Mouse (Mus musculus) brain, embryonic 14.5 days (tissue): ENCODE measurements around the gene Pknox2. TPM values are rescaled to one million over a fixed set of nuclear protein-coding genes. Genes with fewer than 3 reads are reported as not detected.
A peak's percentile ranks its signal among the peaks of the same experiment; 100 is the strongest.

Source experiments
- DNase-seq: peaks from one replicate; pipeline ENCODE4 v3.0.0-alpha.2; 2011; ENCODE audit warnings: low read depth
- CTCF ChIP-seq: fragments of 200-500 bp; IDR thresholded peaks from 2 replicates; pipeline ENCODE4 v1.5.1; 2012; ENCODE audit warnings: inconsistent platforms, mild to moderate bottlenecking, moderate library complexity, borderline replicate concordance; ENCODE audit not compliant: insufficient read depth, insufficient read length; ENCODE audit errors: extremely low read depth
- POLR2A ChIP-seq: fragments of 200-500 bp; IDR thresholded peaks from 2 replicates; pipeline ENCODE4 v1.6.1; 2012; ENCODE audit warnings: mild to moderate bottlenecking, inconsistent platforms, borderline replicate concordance; ENCODE audit not compliant: poor library complexity, insufficient read depth, insufficient read length, severe bottlenecking; ENCODE audit errors: extremely low read depth
- polyA plus RNA-seq: library from polyadenylated mRNA; depleted of rRNA; stranded (reverse); fragments of >200 nt; gene quantifications from 2 replicates; pipeline ENCODE4 v1.2.3, GENCODE M21; 2012

Gene Pknox2
- polyA plus RNA-seq, 1 experiment, result 38.3 TPM

DNA sequence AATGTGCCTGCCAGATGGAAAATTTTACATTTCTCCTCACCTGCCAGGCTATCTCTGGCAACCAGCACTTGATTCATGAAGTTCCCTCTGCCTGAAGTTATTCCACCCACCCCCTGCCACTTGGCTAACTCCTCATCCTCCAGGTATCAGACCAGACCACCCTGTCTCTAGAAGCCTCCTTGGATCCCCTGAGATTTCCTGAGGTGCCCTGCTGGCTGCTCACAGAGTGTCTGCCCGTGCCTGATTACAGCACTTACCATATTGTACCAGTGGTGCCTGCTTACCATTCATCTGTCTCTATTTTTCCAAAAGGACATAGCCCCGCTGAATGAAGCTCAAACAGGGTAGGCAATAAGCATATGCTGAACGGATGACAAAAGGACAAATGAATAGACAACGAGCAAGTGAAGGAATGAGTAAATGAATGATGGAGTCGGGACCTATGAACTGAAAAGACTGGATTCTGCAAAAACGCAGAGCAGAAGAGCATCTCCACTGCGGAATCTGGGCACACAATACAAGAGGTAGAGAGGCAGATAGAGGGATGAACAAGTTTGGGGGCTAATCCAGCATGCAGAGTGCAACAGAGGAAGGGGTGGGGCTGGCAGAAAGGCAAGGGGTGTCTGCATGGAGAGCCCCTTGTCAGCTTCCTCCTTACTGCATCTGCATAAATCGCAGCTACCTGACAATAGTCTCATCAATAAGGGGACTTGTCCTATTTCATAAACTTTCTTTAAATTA, 80.3 kb downstream of the Pknox2 start:
- TF ChIP-seq POLR2A (no peak), CTCF (no peak)
- DNase-seq, result peak; percentile 33

DNA sequence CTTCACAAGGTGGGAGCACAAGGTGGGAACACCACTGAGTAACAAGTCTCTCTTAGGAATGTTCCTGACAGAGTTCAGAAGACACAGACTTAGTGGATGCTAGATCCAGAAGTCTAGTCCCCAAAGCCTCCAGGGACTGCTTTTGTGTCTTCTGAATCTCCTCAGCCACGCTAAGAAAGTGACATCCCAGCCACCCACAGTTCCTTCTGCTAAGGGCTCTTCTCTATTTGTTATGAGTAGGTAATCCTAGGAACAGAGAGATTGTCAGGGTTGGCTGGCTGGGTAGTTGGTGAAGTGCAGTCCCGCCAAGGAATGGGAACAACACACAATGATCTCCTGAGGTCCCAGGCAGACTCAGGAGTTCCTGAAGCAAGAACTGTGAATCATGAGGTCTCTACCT, 85.6 kb downstream of the Pknox2 start:
- DNase-seq, result no peak
- TF ChIP-seq CTCF (no peak), POLR2A (no peak)

DNA sequence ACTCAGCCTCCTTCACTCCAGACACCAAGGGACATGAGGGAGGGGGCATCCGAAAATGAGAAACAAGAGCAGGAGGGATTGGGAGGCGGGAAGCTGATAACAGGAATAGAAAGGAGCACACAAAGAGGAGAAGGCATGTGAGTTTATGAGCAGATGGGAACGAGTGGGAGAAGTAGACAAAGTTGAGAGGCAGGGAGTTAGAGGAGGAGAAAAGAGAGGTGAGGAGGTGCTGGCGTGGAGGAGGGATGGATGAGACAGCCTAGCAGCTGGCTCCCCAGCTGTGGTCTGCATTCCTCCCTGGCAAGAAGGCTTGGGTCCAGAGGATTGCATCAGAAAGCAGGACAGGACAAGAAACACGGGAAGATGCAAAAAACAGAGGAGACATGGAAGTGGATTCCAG, 92.5 kb downstream of the Pknox2 start:
- TF ChIP-seq CTCF (no peak), POLR2A (no peak)
- peak; percentile 29 for DNase-seq

DNA sequence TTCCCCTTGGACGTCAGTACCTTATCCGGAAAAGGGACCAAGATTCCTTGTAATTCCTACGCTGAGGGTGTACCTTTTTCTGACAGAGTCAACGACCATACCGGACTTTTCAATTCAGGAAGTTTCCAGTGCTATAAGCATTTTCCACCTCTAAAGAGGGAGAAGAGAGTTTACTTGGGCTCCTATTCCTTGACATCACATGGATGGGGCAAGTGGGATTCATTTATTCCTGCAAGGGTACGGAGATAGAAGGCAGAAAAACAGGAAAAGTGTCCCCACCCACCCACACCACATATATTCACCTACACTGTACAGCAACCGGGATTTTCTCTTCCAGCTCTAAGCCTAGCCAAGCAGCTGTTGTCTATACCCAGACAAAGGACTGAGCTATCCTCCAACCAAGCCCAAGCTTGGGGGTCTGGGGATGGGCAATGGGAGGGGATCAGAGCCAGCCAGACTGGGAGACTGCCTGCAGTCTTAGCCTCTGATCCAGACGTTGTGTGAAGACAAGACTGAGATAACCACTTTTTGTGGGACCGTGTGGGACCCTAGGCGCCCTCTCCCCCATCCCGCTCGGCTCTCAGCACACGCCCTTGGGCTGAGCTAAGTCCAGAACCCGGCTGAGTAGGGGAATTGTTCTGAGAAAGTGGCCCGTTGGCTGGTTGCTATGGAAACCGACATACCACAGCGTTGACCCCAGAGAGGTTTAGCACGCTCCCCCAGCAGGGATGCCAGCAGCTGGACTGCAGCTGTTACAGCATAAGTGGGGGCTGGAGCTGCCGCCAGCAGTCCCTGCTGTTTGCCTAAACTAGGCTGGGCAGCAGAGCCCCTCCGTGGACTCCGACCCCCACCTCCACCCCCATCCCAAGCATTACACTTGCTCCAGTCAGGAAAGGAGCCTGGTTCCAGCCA, 93.3 kb downstream of the Pknox2 start:
- TF ChIP-seq POLR2A, result no peak
- TF ChIP-seq CTCF, result no peak
- DNase-seq, result peak; percentile 86

- DNase-seq, result no peak
- TF ChIP-seq POLR2A, result no peak
- no peak for TF ChIP-seq CTCF
These were observed 94.2 kb downstream of the Pknox2 start for GRCm38 (mm10) chr9:37053041-37053440.

DNA sequence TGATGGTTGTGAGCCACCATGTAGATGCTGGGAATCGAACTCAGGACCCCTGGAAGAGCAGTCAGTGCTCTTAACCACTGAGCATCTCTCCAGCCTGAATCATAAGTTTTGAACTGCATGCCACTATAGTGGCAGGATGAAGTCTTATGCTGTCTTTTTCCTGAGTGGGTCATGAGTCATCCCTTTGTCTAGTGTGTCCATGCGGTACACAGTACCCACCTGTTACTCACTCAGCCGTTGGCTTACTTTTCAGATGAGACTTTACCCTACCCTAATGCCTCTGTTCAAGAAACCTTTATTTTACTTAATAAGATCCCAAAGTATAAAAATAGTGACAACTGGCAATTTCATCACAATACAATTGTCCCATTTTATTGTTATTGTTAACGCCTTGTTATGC, 95.5 kb downstream of the Pknox2 start:
- TF ChIP-seq CTCF (no peak), POLR2A (no peak)
- DNase-seq, result no peak

DNA sequence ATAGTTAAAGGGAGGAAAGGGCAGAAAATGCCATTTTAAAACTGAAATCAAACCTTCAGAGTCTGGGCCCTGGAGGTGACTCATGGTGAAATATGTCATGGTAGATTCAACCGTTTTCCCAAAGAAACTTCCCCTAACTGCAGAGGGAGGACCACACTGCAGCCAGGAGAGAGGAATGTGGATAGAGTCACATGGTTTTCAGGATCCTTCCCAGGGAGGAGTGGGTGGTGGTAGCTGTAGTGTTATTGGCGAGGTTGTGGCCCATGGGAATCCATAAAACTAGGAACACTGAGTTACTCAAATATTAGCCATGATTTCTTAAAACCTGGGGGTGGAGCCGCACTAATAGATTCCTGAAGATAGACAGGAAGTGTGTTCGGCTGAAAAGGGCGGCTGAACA, 99.7 kb downstream of the Pknox2 start:
- no peak for DNase-seq
- no peak for TF ChIP-seq POLR2A

- no peak for DNase-seq
These were observed 101.3 kb downstream of the Pknox2 start for GRCm38 (mm10) chr9:37045875-37046274.

GRCm38 (mm10) chr9:37044165-37044564, 103.0 kb downstream of the Pknox2 start:
- no peak for TF ChIP-seq POLR2A
- TF ChIP-seq CTCF, result no peak
- DNase-seq, result no peak

More at GRCm38 (mm10) chr9:37045875-37046274, 101.3 kb downstream of the Pknox2 start:
- TF ChIP-seq POLR2A, result no peak
- no peak for TF ChIP-seq CTCF

- no peak for TF ChIP-seq CTCF
- TF ChIP-seq POLR2A, result no peak
- DNase-seq, result peak; percentile 82
These were observed 108.3 kb downstream of the Pknox2 start for GRCm38 (mm10) chr9:37038859-37039258.

DNA sequence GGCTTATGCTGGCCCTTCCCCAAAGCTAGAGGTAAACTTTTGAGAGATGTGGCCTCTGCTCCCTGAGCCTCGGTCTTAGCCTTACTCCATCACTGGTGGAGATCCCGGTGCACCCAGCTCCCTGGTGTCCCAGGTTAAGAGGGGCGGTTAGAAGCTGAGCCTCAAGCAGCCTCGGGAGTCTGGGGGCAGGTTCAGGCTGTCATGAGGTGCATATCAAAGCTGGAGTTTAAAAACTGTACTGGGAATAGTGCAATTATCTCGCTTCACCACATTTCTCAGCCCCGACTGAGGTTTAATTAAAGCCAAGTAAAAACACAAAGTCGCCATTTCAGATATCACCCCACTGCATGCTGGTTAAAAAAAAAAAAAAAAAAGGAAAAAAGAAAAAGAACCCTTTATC, 108.8 kb downstream of the Pknox2 start:
- peak; percentile 56 for DNase-seq
- TF ChIP-seq POLR2A (no peak), CTCF (no peak)
